Mouse (Mus musculus): Measurements from ENCODE around the gene Efcab14.

GRCm38 (mm10) chr4:115780269-115780668, 42.7 kb downstream of the Efcab14 start:
- TF ChIP-seq CTCF (conservative IDR thresholded peaks at IDR 0.05; ENCODE audit: low read length): no peak
- TF ChIP-seq POU5F1 (IDR thresholded peaks at IDR 0.05; ENCODE audit: borderline replicate concordance, low read length): no peak
- no peak for TF ChIP-seq NANOG (IDR thresholded peaks at IDR 0.05; ENCODE audit: borderline replicate concordance, low read length)
